Mouse (Mus musculus) c-Kit-positive CD71-positive TER-119-positive erythroid progenitor cells, embryonic 14.5 days (primary cell): ENCODE data around the gene Bmpr1b.

Experiments
- DNase-seq: peaks from one replicate; pipeline ENCODE4 v3.0.0-alpha.2; 2013; ENCODE audit warnings: low spot score

Bmpr1b gene

GRCm38 (mm10) chr3:141905903-141906623 lies 263.2 kb downstream of the Bmpr1b start:
- no peak for DNase-seq

GRCm38 (mm10) chr3:141900361-141900760 lies 268.9 kb downstream of the Bmpr1b start:
- no peak for DNase-seq

- DNase-seq: no peak
These were observed 269.7 kb downstream of the Bmpr1b start for GRCm38 (mm10) chr3:141899521-141899920.

DNA sequence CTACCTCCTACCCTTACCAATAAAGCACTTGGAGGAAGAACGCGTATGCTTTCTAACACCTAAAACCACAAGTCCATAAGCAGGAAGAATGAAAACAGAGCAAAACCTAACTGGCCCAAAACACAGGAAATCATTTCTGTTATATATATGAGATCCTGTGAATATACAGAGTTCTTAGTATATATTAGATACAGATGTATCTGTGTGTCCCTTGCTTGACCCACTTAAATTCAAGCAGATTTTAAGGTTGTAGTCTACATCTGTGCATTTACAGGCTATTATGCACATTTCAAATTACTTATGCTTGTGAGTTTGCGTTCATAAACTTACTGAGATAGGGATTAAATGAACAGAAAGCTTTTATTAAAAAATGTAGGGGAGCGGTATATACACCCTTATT lies 271.5 kb downstream of the Bmpr1b start:
- no peak for DNase-seq

- no peak for DNase-seq
These were observed 272.2 kb downstream of the Bmpr1b start for GRCm38 (mm10) chr3:141896870-141897554.

GRCm38 (mm10) chr3:141895096-141895495 lies 274.1 kb downstream of the Bmpr1b start:
- DNase-seq: no peak

DNA sequence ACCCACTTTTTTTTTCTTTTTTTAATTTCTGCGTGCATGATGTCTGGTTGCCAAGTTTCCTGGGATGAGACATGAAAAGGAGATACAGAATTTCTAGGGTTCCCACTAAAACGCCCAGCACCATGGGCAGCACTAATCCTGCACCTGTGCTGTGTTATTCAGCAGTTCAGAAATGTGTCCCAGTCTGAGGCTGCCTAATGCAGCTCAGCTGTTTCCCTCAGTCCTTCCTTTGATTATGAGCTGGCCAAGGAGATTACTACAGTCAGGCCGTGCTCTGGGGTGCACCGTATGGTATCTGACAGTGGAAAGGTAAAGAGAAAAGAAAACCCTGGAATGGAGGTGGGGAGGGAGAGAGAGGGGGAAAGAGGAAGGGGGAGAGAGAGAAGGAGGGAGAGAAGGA lies 278.6 kb downstream of the Bmpr1b start:
- DNase-seq: no peak

DNA sequence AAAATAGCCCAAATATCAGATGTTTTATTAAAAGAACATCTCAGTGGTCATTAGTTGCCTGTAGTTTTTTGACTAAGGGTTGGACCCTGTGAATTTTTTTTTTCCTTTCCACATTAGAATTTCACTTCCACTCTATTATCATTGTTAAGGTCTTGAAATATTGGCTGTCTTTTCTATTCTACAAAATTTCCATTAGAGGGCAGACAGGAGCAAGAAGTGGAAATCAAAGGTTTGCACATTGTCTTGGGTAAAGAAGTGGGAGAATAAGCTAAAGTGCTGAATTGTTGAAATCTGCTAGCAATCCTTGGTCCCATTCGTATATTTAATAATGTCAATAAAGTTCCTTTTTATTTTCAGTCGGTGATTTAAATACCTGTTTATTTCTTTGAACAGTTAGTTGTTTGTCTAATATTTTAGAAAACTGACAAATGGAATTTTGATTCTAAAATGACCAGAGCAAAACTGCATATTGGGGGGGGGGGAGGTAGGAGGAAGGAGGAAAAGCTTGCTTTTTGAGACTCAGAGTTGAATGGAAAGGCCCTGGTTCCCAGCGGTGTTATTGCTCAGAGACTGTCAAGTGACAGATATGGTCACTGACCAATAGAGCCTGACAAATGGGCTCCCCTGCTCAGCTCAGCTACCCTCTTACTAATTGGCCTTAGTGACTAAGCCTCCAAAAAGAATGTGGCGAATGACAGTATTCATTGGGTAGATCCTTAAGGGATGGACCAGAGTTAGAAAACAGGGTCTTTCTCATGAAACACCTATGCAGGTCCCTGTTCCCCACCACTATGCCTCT lies 281.6 kb downstream of the Bmpr1b start:
- DNase-seq: no peak

- no peak for DNase-seq
These were observed 285.0 kb downstream of the Bmpr1b start for GRCm38 (mm10) chr3:141884190-141884589.

DNA sequence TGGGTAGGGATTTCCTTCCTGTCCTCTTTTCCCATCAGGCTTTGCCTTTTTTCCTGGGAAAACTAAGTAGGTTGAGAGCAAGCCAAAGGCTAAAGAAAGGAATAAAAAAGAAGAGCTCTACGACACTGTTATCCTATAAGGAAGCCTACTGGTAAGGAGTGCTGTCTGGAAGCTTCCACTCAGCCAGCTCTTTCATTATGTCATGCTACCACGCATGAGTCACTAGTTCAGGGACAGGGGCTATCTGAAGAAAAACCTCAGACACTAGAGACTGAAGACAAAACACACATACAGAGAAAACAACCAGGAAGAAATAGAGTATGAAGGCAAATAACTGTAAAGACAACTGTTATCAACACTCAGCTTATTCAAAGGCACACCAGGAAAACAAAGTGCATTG lies 286.7 kb downstream of the Bmpr1b start:
- DNase-seq: no peak

DNA sequence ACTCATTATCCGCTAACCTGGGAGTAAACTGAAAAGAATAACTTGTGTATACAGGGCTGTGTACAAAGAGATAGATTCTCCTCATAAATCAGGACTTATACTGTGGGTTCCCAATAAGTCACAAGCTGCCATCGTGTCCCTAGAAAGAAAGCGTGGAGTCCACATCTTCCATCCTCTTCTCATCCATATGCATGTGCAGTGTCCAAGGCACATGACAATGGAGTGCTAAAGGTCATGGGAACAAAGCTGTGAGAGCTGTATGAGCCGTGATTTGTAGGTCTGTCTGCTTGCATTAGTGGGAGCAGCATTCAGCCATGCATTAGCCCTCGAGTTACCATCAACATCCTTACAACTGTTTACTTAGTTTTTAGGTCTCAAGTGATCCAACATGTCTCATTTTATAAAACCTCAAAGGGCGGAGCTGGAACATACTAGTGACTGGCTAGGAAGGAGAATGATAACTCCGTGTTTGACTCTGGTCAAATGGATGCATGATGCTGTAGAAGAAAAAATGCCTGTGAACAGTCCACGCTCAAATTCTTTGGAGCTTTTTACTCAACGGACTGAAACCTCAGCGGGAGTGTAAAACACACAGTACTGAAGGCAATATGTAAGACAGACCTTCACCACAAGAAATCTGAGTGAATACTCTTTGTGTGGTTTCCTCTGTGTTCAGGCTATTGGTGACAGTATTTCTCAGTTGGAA lies 296.7 kb downstream of the Bmpr1b start:
- no peak for DNase-seq

DNA sequence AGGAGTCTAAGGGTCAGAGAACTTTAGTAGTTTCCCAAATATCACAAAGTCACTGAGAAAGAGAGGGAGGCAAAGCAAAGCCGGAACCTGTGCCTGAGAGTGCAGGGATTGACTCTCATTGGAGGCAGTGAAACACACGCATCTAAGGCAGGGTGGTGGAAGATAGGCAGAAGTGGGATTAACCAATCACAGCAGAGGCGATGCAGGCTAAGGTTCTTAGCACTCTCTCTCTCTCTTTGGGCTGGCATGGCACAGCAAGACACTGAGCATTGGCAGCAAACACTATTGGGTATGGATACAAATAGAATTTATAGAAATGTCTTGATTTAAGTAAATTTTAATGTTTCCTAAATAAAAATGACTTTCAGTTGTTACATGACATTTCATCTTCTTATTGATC lies 297.4 kb downstream of the Bmpr1b start:
- no peak for DNase-seq

GRCm38 (mm10) chr3:141862816-141863461 lies 306.3 kb downstream of the Bmpr1b start:
- peak; percentile 2 for DNase-seq

DNA sequence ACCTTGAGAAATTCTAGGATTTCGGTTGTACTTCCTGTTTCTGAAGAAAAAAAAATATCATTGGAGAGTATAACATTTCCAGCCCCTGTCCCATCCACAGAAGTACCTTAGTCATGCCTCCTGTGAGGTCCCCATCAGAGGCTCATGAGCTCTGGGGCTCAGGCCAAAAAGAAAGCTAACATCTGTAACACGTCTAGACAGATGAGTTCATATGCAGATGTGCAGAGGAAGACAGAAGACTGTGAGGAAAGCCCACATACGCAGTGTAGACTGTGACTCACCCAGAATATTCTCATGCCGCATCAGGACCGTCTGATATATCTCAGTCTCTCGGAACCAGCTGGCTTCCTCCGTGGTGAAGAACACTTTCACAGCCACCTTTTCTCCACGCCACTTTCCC lies 312.1 kb downstream of the Bmpr1b start:
- no peak for DNase-seq

GRCm38 (mm10) chr3:141854339-141854738 lies 314.9 kb downstream of the Bmpr1b start:
- DNase-seq: no peak

DNA sequence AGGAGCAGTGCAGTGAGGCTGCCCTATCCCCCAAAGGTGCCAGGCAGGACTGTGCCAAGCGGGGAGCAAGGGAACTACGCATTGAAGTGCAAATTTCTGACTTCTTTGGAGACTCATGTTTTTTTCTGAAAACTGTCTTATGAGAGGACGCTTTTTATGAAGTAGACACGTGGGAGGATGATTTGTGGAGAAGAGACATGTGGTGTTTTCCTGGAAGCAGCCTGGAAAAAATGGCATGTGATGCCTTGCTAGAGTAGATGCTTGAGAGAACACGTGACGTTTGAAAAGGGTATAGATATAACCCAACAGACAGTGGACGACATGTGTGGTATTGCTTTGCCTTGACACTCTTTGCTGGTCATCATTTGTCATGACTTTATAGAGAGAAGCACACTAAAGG lies 319.1 kb downstream of the Bmpr1b start:
- DNase-seq: no peak

- no peak for DNase-seq
These were observed 320.0 kb downstream of the Bmpr1b start for GRCm38 (mm10) chr3:141849206-141849605.

GRCm38 (mm10) chr3:141838864-141839263 lies 330.4 kb downstream of the Bmpr1b start:
- DNase-seq: peak; percentile 16

GRCm38 (mm10) chr3:141831135-141831534 lies 338.1 kb downstream of the Bmpr1b start:
- DNase-seq: no peak

DNA sequence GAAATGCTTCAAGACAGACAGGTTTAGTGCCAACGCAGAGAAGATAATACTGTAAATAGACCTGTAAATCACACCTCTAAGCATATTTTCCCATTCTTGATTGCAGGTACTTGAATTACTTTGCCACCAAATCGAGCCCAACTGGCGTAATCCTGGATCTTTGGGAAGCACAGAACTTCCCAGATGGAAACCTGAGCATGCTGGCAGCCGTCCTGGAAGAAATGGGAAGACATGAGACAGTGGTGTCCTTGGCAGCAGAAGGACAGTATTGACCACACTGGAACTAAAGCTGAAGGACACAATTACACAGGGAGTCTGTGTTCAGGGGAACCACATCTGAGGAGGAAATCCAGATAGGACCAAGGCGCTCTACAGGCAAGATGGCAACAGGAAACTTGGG lies 340.9 kb downstream of the Bmpr1b start:
- DNase-seq: no peak

DNA sequence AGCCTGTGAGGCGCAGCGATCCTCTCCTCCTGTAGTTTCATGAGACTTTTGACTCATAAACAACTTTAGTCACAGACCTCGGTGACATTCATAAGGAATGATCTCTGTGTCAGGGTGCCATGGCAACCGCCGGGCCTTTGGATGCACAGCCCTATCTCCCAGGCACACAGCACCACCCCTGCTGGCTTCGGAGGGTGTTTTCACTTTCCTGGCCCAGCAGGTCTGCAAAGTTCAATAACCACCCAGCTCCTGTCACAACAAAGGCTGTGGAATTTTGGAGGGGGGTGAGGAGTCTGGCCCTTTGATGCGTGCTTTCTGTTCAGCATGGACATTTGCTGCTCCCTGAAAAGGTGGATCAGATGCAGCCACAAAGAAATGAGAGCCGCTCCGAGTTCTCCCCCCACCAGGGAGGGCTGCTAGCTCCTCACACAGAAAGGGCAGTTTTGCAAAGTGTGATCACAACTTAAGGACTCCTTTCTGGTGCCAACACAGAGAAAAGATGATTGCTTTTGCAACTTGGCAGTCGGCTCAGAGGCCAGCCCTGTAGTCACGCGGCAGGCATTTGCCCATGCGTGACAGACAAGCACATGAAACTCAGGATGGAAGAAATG lies 349.8 kb downstream of the Bmpr1b start:
- DNase-seq: no peak
